Mouse (Mus musculus) forebrain, embryonic 10.5 days (tissue): ENCODE data around the gene Ostm1. TPM values are rescaled to one million over a fixed set of nuclear protein-coding genes. Genes with fewer than 3 reads are reported as not detected.

Source experiments
- DNase-seq: peaks from one replicate; pipeline ENCODE4 v3.0.0-alpha.2; 2017; ENCODE audit warnings: low spot score; ENCODE audit errors: extremely low spot score
- H3K27ac ChIP-seq: fragments of 300-500 bp; sonication (generic); 2 replicates; pipeline ENCODE4 v1.5.1; 2016; ENCODE audit warnings: mild to moderate bottlenecking
- H3K27me3 ChIP-seq: fragments of 300-500 bp; sonication (generic); 2 replicates; pipeline ENCODE4 v1.6.1; 2016; ENCODE audit warnings: mild to moderate bottlenecking; ENCODE audit not compliant: poor library complexity, severe bottlenecking
- H3K36me3 ChIP-seq: fragments of 300-500 bp; sonication (generic); replicated peaks from 2 replicates; pipeline ENCODE4 v1.6.1; 2016; ENCODE audit warnings: mild to moderate bottlenecking, moderate library complexity
- H3K4me1 ChIP-seq: fragments of 300-500 bp; sonication (generic); 2 replicates; pipeline ENCODE4 v1.6.1; 2016
- H3K4me3 ChIP-seq: fragments of 300-500 bp; sonication (generic); 2 replicates; pipeline ENCODE4 v1.5.1; 2016; ENCODE audit warnings: mild to moderate bottlenecking, moderate library complexity
- H3K9me3 ChIP-seq: fragments of 300-500 bp; sonication (generic); 2 replicates; pipeline ENCODE4 v1.6.1; 2016; ENCODE audit warnings: mild to moderate bottlenecking, moderate library complexity
- WGBS: fragments of 180-500 bp; shearing (Covaris S2); methylation state at CpG from one replicate; pipeline ENCODE4 v1.1.7; 2016; 5-methylcytosine and 5-hydroxymethylcytosine counted together
- polyA plus RNA-seq: library from polyadenylated mRNA; unstranded; fragments of >200 nt; fragmentation: Nextera tagmentation; extraction: Ambion mirVana; gene quantifications from 2 replicates; pipeline ENCODE4 v1.2.1, GENCODE M21; 2016

Gene Ostm1
- polyA plus RNA-seq, 1 experiment from 2014 or later: 44.2 TPM

DNA sequence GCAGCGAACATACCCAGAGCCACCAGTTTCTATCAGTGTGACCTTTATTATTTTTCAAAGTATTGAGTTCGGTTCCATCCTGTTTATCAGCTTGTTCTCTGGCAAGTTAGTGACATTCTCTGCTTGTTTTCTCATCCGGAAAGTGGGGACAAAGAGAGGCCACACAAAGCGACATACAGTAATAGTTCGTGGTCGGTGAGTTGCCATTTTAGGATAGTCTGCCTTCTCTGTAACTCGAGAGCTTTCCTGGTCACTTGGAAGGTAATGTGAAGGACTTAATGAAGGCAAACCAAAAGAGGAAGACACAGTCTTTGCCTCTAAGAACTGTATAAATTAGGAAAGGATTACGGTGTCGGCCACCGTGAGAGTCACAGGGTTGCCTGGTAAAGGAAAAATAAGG, 96.0 kb downstream of the Ostm1 start:
- H3K4me1 ChIP-seq: peaks cover 34% of the 10 kb centered on the region
- DNase-seq: no peak
- H3K4me3 ChIP-seq: peak overlapping the region; percentile 83
- peak overlapping the region; percentile 82; the same call in 1 of the 2 replicates for H3K27ac ChIP-seq
- WGBS: 14% methylated on average over 10 of the region's 10 CpGs
- peaks cover 10% of the 10 kb centered on the region for H3K36me3 ChIP-seq
- no peaks in the 10 kb centered on the region for H3K9me3 ChIP-seq
- H3K27me3 ChIP-seq: peaks cover 15% of the 10 kb centered on the region; the same call in 1 of the 2 replicates

DNA sequence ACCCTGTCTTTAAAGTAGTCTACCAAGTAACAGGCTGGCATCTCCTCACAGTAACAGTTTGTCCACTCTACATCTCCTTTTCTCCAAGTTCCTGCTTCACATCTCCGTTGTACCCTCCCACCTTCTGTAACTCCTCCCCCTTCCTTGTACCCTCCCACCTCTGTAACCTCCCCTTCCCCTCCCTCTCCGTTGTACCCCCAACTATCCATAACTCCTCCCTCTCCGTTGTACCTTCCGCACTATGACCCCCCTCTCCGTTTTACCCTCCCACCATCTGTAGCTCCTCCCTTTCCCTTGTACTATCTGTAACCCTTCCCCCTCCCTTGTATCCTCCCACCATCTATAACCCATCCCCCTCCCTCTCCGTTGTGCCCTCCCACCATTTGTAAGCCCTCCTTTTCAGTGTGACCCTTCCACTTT, 97.0 kb downstream of the Ostm1 start:
- peaks cover 34% of the 10 kb centered on the region for H3K4me1 ChIP-seq
- H3K27me3 ChIP-seq: peaks cover 15% of the 10 kb centered on the region; the same call in 1 of the 2 replicates
- no peaks in the 10 kb centered on the region for H3K9me3 ChIP-seq
- peak overlapping the region; percentile 83; the same call in 1 of the 2 replicates for H3K4me3 ChIP-seq
- H3K27ac ChIP-seq: no peak overlapping the region
- peaks cover 10% of the 10 kb centered on the region for H3K36me3 ChIP-seq
- WGBS: 9% methylated on average over 6 of the region's 6 CpGs
- DNase-seq: no peak

DNA sequence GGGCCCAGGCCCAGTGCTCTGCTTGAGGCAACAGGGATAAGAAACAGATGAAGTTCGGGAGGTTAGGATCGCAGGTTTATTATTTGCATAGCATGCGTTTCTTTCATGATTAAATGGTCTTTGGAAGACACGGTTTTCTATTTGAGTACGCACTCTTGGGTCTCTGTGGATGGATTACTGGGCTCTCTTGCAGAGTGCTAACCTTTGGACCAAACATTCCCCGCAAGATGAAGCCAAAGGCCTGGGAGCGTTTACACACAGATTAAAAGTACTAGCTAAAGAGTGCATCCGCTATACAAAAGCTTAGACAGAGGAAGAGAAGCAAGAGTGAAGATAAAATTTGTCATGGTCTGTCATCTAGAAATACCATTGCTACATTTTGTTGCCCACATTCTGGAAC, 98.8 kb downstream of the Ostm1 start:
- Histone ChIP-seq H3K27me3 (peaks cover 15% of the 10 kb centered on the region; the same call in 1 of the 2 replicates), H3K27ac (no peak overlapping the region), H3K4me1 (peaks cover 34% of the 10 kb centered on the region), H3K36me3 (peaks cover 19% of the 10 kb centered on the region), H3K4me3 (no peak overlapping the region), H3K9me3 (no peaks in the 10 kb centered on the region)
- WGBS: 90% methylated on average over 8 of the region's 8 CpGs
- no peak for DNase-seq

DNA sequence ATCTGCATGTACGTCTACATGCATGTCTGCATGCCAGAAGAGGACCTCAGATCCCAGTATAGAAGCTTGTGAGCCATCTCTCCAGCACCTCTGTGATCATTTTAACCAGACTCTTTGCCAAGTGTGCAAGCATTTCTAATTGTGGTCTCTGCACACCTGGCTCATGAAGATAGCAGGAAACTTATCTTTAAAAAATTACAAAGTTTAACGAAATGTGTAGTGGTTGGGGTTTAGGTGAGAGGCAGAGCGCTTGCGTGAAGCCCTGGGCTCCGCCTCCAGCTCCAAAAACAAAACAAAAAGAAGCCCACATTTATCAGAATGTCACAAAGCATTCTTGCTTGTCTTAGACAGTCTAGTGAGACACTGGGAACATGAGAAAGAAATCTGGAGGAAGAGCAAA, 104.3 kb downstream of the Ostm1 start:
- no peaks in the 10 kb centered on the region for H3K9me3 ChIP-seq
- H3K27me3 ChIP-seq: no peaks in the 10 kb centered on the region
- H3K4me1 ChIP-seq: peaks cover 29% of the 10 kb centered on the region
- DNase-seq: no peak
- 89% methylated on average over 5 of the region's 5 CpGs for WGBS
- H3K36me3 ChIP-seq: peaks cover 19% of the 10 kb centered on the region
- no peak overlapping the region for H3K27ac ChIP-seq
- H3K4me3 ChIP-seq: no peak overlapping the region

DNA sequence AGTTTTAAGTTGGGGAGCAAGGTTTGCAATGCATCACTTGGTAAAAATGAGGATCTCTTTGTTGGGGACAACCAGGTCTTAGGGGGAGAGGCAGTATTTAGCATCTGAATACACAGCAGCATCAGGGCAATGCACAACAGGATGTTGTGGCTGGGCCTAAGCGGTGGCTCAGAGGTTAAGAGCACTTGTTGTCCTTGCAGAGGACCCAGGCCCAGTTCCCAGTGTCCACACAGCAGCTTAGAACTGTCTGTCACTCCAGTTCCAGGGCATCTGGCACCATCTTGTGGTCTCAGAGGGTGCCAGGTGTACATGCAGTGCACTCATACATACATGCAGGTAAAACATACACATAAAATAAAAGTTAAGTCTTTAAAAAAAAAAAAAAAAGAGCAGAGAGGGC, 106.1 kb downstream of the Ostm1 start:
- Histone ChIP-seq H3K27me3 (no peaks in the 10 kb centered on the region), H3K36me3 (peaks cover 8% of the 10 kb centered on the region), H3K4me3 (no peak overlapping the region), H3K9me3 (no peaks in the 10 kb centered on the region), H3K4me1 (peaks cover 29% of the 10 kb centered on the region), H3K27ac (0 out of 2 replicates have a peak overlapping the region, but pooled peaks have one; percentile 63)
- 76% methylated on average over 1 of the region's 1 CpGs for WGBS
- DNase-seq: no peak

DNA sequence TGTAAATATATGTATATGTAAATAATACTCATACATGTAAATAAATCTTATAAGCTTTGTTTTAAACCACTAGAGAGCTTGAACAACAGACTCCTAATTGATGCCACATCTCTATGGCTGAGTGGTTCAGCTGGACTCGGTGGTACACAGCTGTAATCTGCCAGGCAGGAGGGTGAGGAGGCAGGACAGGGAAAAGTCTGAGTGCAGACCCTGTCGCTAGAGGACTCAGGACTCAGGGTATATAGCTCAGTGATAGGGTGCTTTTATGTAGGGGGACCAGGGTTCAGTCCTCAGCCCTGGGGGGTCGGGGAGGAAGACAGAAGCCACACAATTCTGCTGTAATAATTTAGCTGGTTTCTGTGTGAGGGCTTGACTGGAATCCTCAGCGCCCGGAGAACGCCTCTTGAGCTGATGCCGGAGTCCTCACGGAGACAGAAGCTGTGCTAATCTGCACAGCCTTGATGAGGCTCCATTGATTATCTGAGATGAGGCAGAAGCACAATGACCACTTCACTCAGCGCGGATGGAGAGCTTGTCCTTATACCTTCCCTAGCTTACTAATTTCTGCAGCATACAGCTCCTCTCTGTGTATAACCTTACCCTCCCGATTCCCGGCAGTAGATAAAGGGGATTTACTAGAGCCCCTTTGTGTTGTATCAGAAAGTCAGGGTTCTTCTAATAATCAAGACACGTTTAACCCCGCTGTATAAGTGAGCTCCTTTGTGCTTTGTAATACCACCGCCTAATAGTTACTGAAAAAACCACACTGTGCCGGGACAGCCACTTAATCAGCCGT, 106.8 kb downstream of the Ostm1 start:
- Histone ChIP-seq H3K9me3 (no peaks in the 10 kb centered on the region), H3K36me3 (peaks cover 8% of the 10 kb centered on the region), H3K4me1 (peaks cover 29% of the 10 kb centered on the region), H3K4me3 (peak overlapping the region; percentile 25; the same call in 1 of the 2 replicates), H3K27ac (peak overlapping the region; percentile 63), H3K27me3 (no peaks in the 10 kb centered on the region)
- 33% methylated on average over 17 of the region's 17 CpGs for WGBS
- no peak for DNase-seq

DNA sequence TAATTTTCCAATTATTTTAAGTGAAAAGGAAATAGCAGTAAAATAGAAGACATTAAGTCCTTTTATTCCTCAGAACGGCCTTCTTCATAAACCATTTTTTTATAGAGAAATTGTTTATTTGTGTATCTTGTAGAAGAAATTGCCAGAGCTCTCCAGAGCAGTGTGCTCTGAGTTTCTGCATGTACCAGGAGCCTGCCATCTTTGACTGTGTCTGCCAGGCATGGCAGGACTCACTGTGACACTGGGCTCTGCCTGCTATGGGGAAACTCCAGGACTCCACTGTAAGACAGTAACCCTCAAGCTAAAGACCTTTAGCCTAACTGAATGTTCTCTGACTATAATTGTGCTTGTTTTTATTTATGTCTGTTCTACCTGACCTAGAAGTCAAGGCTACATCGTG, 107.4 kb downstream of the Ostm1 start:
- Histone ChIP-seq H3K27ac (0 out of 2 replicates have a peak overlapping the region, but pooled peaks have one; percentile 63), H3K9me3 (no peaks in the 10 kb centered on the region), H3K4me1 (peaks cover 29% of the 10 kb centered on the region), H3K27me3 (no peaks in the 10 kb centered on the region), H3K36me3 (peaks cover 4% of the 10 kb centered on the region; the same call in 1 of the 2 replicates), H3K4me3 (peak overlapping the region; percentile 25; the same call in 1 of the 2 replicates)
- WGBS: 72% methylated on average over 2 of the region's 2 CpGs
- DNase-seq: no peak

DNA sequence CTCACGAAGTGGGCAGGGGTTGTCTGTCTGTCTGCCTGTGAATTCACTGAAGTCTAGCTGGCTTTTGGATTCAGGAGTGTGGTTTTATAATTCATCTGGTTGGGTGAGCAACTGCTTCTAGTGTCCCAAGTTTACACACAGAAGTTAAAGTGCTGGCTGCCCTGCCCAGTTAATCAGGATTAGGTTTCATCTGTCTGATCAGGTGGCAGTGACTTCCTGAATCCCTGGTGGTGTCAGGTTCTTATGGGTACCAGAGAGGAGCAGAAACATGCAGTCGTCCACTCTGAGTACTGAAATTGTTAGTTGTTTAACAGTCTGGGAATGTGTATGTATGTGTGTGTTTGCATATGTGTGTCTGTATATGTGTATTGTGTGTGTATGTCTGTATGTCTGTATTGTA, 108.5 kb downstream of the Ostm1 start:
- Histone ChIP-seq H3K36me3 (no peaks in the 10 kb centered on the region; the same call in 1 of the 2 replicates), H3K4me1 (peaks cover 33% of the 10 kb centered on the region), H3K27ac (no peak overlapping the region), H3K9me3 (no peaks in the 10 kb centered on the region), H3K4me3 (no peak overlapping the region), H3K27me3 (no peaks in the 10 kb centered on the region)
- DNase-seq: no peak
- 75% methylated on average over 2 of the region's 2 CpGs for whole genome bisulfite sequencing

DNA sequence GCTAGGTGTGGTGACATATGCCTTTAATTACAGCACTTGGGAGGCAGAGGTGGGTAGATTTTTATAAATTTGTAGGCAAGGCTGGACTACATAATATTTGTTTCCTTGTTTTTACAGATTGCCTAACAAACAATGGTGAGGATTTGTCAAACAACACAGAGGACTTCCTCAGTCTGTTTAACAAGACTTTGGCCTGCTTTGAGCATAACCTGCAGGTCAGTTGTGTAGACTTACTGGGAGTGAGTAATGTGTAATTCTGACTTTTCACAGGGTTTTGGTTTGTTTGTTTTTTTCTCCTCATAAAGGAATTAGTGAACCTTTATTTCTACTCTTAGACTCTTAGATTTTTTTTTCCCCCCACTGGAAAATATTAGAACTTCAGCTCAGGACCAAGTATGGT, 109.2 kb downstream of the Ostm1 start:
- H3K27me3 ChIP-seq: no peaks in the 10 kb centered on the region
- no peaks in the 10 kb centered on the region for H3K9me3 ChIP-seq
- no peak overlapping the region for H3K27ac ChIP-seq
- no peak for DNase-seq
- no peak overlapping the region for H3K4me3 ChIP-seq
- H3K4me1 ChIP-seq: peaks cover 33% of the 10 kb centered on the region
- no peaks in the 10 kb centered on the region; the same call in 1 of the 2 replicates for H3K36me3 ChIP-seq

DNA sequence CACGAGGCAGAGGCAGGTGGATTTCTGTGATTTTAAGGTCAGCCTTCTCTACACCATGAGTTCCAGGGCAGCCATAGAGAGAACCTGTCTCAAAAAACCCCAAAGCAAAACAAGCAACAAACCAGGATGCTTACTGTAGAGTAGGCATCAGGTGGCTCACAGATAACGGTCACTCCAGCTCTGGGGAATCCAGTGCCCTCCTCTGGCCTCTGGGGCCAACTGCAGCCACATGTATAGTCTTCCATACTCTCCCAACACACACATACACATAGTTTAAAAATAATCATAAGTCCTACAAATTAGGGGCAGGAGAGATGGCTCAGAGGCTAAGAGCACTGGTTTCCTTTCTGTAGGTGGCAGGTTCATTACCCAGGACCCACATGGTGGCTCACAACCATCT, 109.9 kb downstream of the Ostm1 start:
- peaks cover 4% of the 10 kb centered on the region for H3K36me3 ChIP-seq
- no peak overlapping the region for H3K27ac ChIP-seq
- H3K27me3 ChIP-seq: no peaks in the 10 kb centered on the region
- H3K9me3 ChIP-seq: no peaks in the 10 kb centered on the region
- peaks cover 28% of the 10 kb centered on the region for H3K4me1 ChIP-seq
- H3K4me3 ChIP-seq: no peak overlapping the region
- 72% methylated on average over 2 of the region's 2 CpGs for WGBS
- no peak for DNase-seq

DNA sequence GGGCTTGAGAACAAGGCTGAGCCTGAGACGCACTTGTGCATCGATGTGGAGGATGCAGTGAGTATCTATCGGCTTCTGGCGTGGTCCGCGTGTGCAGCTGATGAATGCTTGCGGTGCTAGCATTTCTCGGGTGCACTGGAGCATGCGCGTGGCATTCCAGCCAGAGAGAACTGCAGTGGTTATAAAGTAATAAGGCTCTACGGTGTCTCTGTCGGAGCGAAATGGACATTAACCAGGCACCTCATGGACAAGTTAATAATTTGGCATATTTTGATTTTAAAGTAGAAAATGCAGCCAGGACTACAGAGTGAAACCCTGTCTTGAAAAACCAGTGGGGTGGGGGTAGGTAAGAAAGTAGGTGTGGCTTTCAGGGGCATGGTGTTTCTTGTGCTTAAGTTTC, 112.7 kb downstream of the Ostm1 start:
- no peaks in the 10 kb centered on the region for H3K9me3 ChIP-seq
- peaks cover 22% of the 10 kb centered on the region for H3K36me3 ChIP-seq
- H3K4me1 ChIP-seq: peaks cover 11% of the 10 kb centered on the region
- H3K27me3 ChIP-seq: no peaks in the 10 kb centered on the region
- DNase-seq: no peak
- WGBS: 86% methylated on average over 13 of the region's 13 CpGs
- no peak overlapping the region for H3K4me3 ChIP-seq
- H3K27ac ChIP-seq: no peak overlapping the region

DNA sequence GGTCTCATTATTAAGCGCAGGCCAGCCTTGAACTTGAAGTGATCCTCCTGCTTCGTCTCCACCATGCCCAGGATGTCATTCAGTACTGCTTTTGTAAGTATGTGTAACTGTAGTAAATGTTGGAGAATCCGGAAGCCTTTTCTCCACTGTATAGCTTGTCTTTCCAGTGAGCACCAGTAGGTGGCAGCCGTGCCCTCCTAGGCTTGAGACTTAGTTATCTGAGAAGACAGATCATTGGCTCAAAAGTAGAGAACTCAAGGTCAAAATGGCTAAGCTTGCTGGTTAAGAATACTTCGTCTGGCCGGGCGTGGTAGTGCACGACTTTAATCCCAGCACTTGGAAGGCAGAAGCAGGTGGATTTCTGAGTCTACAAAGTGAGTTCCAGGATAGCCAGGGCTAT, 113.4 kb downstream of the Ostm1 start:
- peak; percentile 70 for DNase-seq
- Histone ChIP-seq H3K36me3 (peaks cover 26% of the 10 kb centered on the region), H3K9me3 (no peaks in the 10 kb centered on the region), H3K4me3 (no peak overlapping the region), H3K27ac (no peak overlapping the region), H3K27me3 (no peaks in the 10 kb centered on the region), H3K4me1 (peaks cover 6% of the 10 kb centered on the region)
- WGBS: 39% methylated on average over 8 of the region's 8 CpGs

DNA sequence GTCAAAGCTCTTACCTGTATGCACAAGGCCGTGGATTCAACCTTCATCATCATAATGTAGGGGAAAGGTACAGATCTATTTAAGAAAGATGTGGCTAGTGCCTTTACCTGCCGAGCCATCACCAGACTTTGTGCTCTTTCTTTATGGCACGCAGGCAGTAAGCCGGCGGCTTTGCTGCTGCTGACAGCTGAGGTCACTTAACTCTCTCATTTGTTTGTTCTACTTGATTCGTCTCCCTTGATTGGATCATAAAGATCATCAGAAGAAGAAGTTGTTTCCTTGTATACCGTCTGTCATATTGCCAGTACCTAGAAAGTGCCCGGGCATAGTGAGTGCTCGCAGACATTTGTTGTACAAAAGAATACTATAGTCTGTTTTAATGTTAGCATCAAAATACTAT, 114.8 kb downstream of the Ostm1 start:
- Histone ChIP-seq H3K36me3 (peaks cover 34% of the 10 kb centered on the region), H3K9me3 (no peaks in the 10 kb centered on the region), H3K27me3 (no peaks in the 10 kb centered on the region), H3K27ac (no peak overlapping the region), H3K4me3 (no peak overlapping the region), H3K4me1 (0 out of 2 replicates have a peak, but pooled peaks cover 4% of the 10 kb centered on the region)
- no peak for DNase-seq
- 93% methylated on average over 9 of the region's 9 CpGs for WGBS
